Mouse (Mus musculus) cerebellum, adult 18-20 months (tissue): ENCODE data around the gene Picalm.

Experiments used
- DNase-seq, 2 experiments: peaks; one replicate each; pipeline ENCODE4 v3.0.0; 2021

Picalm gene

DNA sequence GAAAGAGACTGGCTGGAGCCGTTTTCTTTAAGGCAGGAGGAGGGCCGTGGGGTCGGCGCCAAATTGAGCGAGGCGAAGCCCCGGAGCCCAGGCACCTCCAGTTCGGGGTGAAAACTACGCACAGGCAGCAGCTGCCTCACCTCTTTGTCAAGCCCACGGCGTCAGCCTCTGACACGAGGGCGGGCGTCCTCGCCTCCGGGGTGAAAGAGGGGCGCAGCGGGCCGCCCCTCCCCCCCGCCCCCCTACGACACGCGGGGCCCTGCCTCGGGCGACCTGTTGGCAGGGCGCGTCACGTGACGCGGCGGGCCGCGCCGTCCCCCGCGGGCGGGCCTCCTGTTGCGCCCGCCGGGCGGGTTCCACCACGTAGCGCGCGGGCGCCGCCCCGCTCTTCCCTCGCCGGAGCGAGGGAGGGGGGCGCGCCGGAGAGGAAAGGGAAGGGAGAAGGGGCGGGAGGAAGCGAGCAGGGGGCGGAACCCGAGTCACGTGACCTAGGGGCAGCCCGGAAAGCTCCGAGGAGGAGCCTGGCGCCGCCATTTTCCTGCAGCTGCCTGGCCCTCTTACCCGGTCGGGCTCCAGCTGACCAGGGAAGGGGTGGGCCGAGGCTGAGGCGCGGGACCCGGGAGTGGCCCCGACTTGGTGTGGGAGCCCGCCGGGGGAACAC lies at the start of gene Picalm:
Gene Picalm (plus strand): TSS at position 482 of the 661 bp plus-strand sequence.
- peak; percentile 97 to 99 for DNase-seq

DNA sequence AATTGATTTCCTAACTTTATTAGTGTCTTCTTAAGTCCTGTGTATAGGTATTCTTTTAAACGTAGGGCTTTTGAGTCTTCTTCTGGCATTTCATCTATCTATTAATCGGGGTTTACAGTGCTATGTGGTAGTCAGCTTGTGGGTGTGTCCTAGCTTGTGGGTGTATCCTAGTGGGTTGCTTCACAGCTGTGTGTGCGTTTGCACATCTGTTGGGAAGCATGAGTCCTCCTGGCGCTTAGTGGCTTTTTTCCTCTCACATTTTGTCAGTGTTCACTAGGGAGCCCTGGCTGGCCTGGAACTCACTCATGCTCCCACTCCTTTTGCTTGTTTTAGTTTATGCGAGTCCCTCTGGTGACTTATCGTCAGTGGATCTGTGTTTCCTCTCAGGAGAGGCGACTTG lies 46.2 kb upstream of the Picalm start:
- no peak for DNase-seq

DNA sequence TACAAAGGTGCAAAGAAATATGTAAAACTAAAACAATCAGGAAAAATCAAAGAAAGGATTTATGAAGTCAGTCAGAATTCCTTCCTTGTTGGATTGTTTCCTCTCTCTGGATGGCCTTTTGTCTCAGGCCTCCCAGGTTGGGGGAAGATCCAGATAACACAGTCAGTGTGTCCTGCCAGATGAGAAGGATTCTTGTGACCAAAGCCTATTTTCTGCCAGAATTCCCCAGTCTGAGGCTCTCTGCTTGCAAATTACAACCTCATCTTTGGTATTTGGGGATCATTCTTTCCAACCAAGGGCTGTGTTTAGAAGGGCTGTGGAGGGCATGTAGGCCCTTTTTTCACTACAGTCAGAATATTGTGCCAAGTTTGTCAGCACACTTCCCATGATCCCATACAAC lies 45.5 kb upstream of the Picalm start:
- DNase-seq, result no peak

DNA sequence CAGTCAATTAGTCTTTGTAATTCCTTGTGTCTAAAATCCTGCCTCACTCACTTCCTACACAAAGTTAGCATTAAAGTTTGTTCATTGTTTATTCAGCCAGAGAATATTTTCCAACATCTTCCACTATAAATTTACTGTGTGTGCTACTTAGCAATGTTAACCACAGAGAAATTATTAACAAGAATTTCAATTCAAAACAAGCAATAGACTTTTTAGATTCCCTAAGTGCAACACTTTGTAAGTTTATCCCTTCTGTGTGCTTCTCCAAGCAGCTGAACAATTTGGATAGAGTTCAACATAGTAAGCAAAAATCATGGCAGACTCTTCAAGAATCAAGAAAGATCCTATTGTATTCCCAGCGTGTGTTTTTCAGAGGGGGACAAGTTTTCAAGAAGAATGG lies 44.3 kb upstream of the Picalm start:
- no peak for DNase-seq

DNA sequence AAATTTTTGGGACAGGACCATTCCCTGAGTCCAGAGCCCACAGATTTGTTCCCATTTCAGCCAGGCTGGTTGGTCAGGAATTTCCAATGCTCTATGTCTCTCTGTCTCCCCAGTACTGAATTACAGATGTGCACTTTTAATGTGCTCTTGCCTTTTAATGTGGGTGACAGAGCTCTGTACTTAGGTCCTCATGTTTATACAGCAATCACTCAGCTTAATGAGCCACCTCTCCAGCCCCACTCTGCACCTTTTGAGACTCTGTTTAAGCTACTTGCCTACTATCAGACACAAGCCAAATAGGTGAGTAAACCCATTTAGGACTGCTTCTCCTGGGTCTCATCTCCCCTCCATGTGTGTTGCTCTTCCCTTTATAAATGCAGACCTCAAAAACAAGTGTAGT lies 43.2 kb upstream of the Picalm start:
- DNase-seq, result no peak

DNA sequence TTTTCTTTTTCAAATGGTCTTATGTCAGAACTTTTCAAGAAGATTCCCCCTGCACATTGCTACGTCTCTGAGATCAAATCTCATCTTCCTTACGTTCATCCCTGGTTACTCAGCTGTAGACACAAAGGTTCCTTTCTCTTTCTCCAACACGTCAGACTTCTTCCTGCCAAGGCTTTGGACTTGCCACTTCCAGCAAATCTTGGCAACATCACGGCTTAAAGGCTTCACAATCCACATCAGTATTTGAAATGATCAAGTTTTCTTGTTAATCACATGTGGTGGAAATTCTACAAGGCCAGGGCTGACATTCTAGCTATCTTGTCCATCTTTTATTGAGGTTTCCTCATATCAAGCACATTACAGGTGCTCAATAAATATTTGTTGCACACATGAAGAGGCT lies 39.0 kb upstream of the Picalm start:
- no peak for DNase-seq

DNA sequence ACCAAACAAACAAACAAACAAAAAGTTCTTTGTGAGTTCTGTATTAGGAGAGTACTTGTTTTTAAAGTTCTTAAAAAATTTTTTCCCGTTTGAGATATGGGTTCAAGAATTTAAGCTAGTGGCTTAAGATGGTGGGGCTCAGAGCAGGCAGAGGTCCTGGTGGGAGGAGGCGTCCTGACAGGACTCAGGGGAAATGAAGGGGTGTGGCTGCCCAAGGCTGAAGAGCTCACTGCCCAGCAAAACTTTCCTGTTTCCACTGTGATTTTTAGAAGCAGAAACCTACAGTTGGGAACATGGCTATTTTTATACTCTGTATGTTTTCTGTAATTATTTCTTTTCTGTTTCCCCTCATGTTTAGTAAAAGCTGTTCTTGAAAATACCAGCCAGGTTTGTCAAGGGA lies 38.3 kb upstream of the Picalm start:
- DNase-seq, result no peak

DNA sequence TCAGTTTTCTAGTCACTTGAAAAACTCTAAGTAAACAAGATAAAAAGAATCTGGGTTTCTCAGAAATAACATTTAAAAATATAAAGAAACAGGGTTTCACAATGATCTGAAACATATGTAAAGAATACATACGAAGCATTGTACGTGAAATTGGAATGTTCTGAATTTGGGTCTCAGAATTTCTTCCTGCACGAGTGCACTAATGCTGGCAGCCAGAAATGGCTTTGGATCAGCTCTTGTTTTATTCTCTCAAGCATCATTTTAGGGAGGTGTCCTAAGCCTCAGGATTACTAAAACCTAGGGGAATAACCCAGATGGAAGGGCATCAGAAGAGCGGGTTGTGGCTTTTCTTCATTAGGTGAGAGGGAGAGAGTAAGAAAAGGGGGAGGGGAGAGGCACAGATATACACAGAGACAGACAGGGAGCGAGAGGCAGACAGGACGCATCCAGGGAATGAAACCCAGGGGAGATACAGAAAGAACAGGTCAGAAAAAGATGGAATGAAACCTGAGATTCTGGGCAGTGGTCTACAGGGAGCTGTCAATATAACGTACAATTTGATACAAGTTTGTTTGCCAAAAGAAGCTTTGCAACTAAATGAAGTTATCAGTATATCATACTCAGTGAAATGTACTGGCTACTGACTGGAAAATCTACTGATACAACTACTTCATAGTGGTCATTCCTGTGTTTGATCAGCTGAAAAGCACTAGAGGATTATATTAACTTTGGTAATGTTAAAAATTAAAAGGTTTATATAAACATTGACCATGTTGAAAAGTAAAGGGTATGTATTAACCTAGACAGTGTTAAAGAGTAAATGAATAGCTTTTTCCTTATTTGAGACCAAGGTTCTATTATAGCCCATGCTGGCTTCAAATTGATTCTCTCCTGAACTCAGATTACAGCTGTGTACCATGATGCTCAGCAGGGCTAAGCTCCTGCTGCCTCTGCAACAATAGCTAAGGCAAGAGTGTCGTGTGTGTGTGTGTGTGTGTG lies 37.3 kb upstream of the Picalm start:
- no peak for DNase-seq

DNA sequence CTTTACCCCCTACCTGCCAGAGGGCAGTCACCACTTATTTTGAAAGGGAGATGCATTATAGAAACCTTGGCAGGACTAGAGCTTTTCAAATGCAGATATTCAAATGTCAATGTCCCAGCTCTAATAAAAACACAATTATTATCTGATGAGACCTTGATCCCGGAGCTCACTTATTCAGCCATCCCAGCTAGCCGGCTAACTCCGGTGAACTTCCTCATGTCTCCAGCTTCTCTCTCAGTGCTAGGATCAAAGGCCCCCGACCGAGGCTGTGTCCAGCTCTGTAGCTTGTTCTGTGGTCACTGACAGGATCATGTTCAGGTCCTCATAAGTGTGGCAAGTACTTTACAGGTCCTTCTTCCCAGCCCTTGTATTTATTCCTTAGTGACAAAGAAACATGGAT lies 34.9 kb upstream of the Picalm start:
- no peak for DNase-seq

DNA sequence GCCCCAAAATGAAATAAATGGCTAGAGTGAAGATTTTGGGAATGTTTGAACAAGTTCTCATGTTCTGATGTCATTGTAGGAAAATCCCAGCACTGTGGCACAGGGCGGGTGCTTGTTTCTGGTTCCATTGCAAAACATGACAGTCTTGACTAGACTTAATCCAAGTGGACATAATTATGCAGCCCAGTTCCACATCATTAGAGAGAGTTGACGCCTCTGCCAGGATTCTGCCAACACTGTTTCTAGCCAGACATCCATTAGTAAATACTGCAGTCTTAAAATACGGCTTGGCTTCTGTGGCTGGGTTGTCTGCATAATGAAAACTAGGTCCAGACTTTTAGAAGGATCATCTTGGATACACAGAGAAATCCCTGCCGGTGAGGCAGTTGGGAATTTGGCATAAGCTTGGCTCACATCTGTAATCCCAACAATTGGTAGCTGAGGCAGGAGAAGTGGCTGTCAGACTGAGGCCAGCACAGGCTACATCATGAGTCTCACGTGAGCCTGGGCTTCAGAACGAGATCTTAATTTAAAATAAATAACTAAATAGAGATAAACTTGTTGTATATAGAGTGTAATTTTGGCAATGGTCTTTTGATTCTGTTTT lies 34.1 kb upstream of the Picalm start:
- DNase-seq, result no peak

DNA sequence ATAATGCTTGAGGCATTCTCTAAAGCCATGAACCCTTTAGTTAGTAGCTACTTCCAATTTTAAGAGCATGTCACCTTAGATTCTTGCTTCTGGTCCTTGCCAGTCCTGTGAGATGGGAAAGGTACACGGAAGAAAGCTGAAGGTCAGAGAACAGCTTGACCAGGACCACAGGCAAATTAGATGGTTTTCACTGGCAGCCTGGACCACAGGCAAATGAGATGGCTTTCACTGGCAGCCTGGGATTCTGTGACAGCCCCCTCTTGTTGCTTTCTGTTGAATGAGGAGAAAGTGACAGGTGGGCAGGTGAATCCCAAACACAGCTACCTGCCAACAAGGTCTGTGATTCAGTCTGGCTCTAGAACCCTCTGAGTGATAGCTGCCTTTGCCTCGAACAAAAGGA lies 33.4 kb upstream of the Picalm start:
- no peak for DNase-seq

DNA sequence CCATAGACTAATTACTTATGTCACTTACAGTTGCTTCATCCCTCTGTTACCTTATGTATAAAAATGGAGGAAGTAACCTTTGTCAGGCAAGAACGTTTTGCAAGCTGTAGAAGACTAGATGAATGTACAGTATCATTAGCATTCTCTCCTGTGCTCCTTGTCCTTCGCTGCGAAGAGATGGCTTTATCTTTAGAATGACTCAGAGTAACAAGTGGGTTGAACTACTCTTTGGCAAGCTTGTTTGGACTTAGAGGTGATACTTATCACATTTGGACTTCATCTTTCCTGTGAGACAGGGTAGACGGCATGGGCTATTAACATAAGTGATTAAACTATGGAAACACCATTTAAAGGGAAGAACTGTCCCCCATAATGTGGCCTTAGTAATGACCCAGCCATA lies 31.8 kb upstream of the Picalm start:
- no peak for DNase-seq

DNA sequence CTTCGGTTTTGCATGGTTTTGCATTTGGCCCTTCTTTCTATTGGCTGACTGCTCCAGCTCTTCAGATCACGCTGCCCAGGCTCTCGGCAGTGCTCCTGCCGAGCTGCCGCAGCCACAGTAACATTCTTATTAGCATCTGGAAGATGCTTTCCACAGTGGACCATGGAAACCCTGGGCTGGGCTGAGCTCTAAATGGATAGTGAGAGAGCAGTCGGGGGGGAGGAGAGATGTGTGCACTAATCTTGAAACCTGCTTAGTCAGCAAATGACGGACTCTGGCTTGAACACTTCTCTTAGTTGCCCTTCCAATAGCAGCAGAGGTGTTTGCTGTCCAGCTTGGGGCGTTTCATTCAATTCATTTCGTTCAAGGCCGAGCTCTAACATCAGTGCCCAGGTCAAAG lies 30.8 kb upstream of the Picalm start:
- DNase-seq, result no peak

DNA sequence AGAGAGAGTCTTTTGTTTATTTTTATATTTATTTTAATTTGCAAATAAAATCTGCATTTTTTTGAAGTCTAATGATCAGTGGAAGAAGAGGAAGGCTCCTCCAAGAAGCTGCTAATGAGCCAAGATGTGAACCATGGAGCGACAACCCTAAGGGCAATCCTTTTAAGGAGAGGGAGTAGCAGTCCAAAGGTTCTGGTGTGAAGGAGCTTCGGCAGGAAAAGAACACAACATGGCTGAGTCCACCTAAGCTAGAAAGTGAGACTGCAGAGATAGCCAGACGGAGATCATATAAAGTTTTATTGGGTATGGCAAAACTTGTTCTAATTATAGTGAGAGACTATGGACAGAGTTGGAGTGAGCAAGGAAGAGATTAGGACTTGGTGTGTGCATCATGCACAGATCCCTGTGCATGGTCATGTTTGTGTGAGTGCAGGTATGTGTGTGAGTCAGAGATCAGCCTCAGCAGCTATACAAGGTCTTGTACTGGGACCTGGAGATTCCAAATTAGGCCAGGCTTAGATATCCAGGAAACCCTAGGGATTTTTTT lies 29.3 kb upstream of the Picalm start:
- no peak for DNase-seq

DNA sequence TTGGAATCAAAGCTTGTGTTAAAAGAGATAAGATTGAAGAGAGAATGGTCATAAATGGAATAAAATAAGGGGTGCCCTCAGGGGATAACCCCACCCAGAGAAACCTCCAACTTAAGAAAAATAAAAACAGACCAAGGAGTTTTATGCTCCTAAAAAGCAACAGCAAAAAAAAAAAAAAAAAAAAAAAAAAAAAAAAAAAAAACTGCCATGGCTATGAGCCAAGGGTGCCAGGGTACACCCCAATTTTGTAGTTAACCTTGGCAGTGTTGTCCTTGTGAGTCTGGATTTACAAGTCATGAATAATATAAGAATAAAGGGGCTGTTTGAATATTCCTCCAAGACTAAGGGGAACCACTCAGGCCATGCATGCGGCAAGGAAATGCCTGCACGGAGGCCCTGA lies 13.9 kb upstream of the Picalm start:
- DNase-seq, result no peak

DNA sequence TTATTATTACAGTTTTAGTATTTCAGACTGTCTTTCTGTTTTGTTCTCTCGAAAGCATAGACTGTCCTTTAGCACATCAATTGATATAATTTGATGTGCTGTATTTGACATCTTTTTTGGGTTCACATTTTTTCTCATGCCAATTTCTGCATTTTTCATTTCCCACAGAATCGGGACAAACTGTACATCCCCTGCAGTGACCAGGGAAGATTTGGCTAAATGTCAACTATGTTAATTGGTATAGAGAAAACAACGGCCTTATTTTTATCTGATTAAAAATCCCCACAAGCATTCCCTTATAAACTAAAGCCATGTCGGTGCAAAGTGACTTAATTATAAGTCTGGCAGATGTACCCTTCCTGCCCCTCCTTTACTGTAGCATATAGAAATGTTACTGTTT lies 9.9 kb upstream of the Picalm start:
- DNase-seq, result peak; percentile 32 to 45

DNA sequence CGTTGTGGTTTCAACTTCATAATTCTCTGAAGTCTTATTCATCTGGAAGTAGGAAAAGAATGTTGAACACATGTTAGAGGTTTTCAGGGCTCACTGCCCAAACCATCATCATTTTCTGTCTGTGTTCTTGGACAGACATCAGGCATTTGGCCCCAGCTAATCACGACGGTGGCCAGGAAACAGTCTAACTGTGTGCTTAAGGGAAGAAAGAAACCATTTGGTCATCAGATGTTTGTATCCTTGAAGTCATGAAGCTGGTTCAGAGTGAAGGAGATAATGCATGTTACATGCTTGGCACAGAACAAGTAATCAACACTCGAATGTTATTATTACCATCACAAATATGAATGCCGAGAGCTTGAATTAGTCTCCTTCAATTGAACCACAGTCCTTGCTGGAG lies 5.0 kb upstream of the Picalm start:
- no peak for DNase-seq

DNA sequence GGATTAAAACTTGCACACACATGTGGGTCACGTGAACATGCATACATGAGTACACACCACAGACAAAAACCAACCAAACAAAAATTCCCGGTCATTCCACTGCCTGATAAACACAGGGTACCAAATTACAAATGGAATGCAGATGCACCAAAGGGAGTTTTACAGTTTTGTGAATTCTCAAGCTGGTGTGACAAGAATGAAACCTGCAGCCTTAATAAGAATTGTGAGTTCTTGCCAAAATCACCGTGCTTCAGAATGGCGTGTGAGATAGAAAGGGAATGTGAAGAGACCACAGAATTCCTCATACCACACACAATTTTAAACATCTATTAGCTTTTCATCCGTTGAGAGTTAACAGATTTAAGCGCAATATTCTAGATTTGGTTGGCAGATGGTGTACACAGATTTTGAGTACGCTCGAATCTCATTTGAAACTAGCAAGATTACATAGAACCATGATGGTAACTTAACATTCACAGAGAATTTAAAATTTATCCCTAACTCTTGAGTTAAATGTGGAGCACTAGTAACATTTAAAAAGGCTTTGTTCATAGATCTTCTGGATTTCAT lies 1.3 kb upstream of the Picalm start:
- DNase-seq, result no peak

DNA sequence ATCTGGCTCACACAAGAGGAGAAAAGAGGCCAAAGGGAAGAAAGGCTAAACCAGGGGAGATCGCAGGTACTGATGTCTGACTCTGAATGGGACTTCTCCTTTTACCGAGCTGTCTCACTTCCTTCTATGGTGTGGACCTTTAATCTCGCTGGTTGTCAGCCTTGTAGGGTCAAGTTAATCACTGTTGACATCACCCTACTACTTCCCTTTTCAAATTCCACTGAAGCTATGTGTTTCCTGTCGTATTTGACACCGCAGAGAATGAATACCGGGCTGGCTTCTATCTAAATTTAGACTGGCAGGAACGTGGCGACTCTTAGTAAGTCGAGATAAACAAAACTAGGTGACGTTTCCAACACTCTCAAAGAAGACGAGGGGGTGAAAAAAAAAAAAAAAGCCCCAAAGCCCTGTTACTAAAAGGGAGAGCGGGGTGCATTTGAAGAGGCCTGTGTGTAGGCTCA lies 712 bp upstream of the Picalm start:
- DNase-seq, result peak; percentile 24 to 56

DNA sequence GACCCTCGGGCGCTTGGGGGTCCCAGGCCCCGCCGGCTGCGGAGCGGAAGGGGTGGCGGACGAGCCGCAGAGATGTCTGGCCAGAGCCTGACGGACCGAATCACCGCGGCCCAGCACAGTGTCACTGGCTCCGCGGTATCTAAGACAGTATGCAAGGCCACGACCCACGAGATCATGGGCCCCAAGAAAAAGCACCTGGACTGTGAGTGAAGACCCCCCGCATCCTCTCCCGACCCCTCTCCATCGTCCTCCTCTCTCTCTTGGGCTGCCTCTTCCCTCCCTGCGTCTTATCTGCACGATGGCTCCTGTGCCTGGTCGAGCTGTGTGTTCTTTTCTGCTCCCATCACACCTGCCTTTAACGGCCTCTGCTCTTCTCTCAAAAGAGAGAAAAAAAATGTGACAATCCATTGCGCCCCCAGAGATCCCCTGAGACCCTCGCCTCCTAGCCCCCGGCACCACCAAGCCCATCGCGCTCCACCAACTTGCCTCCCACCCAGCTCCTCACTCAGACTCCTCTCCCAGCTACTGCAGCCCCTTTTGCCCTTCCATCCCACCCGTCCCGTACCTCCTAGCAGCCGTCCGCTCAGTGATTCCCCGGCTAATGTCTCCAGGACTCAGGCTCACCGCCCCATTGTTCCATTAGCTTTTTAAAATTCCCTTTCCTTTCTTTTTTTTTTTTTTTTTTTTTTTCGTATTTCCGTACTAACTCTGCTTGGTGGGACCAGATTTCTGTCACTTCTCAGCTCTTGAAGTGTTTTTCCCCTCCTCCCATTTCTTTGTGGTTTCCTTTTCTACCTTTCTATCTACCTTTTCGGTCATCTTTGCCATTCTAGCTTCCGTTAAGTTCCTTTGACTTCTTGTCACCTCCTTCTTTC lies 725 bp downstream of the Picalm start:
- DNase-seq, result peak in 1 of 2 experiments; percentile 38

DNA sequence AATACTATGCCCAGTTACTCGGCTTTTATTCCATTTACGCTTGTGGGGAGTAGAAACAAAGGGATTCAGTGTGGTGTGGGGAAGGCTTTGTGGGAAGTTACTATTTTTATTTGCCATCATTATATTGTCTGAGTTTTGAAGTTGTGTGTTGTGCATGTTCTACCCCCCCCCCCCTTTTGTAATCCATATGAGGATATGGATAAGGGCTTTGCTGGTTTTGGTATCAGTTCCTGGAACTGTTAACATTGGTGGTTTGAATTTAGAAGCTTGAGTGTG lies 1.3 kb downstream of the Picalm start:
- DNase-seq, result no peak

DNA sequence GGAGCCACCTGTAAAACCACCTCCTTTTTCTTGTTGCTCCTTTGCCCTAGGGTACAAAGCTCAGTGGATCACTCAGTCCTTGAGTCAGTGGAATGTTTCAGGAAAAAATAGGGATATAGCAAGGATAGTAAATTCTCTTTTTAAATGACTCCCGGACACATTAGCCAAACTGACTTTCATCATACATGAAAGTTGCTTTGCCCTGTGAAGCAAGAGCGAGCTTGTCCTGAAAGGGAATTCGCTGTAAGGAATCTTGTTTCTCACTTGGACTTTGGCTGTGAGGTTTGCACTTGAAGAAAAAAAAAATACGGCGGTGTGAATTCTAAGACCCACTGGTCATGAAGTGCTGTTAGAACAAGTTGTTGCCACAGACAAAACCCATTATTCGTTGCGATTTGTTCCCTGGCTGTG lies 1.8 kb downstream of the Picalm start:
- DNase-seq, result no peak
